Mouse (Mus musculus) brain, embryonic 14.5 days (tissue): ENCODE measurements around the gene Slmap.
A peak's percentile ranks its signal among the peaks of the same experiment; 100 is the strongest.

Experiments
- CTCF ChIP-seq: fragments of 200-500 bp; IDR thresholded peaks from 2 replicates; pipeline ENCODE4 v1.5.1; 2012; ENCODE audit warnings: inconsistent platforms, mild to moderate bottlenecking, moderate library complexity, borderline replicate concordance; ENCODE audit not compliant: insufficient read depth, insufficient read length; ENCODE audit errors: extremely low read depth
- POLR2A ChIP-seq: fragments of 200-500 bp; IDR thresholded peaks from 2 replicates; pipeline ENCODE4 v1.6.1; 2012; ENCODE audit warnings: mild to moderate bottlenecking, inconsistent platforms, borderline replicate concordance; ENCODE audit not compliant: poor library complexity, insufficient read depth, insufficient read length, severe bottlenecking; ENCODE audit errors: extremely low read depth

- TF ChIP-seq POLR2A (peak; percentile 54; the same call in 1 of the 2 replicates), CTCF (no peak)
Observed at GRCm38 (mm10) chr14:26534757-26535479, at the start of gene Slmap.
